Mouse (Mus musculus) kidney, adult 11 months (tissue): ENCODE measurements around the gene Csrp3.

Source experiments
- DNase-seq: peaks from one replicate; pipeline ENCODE4 v3.0.0; 2022

Csrp3 gene

DNA sequence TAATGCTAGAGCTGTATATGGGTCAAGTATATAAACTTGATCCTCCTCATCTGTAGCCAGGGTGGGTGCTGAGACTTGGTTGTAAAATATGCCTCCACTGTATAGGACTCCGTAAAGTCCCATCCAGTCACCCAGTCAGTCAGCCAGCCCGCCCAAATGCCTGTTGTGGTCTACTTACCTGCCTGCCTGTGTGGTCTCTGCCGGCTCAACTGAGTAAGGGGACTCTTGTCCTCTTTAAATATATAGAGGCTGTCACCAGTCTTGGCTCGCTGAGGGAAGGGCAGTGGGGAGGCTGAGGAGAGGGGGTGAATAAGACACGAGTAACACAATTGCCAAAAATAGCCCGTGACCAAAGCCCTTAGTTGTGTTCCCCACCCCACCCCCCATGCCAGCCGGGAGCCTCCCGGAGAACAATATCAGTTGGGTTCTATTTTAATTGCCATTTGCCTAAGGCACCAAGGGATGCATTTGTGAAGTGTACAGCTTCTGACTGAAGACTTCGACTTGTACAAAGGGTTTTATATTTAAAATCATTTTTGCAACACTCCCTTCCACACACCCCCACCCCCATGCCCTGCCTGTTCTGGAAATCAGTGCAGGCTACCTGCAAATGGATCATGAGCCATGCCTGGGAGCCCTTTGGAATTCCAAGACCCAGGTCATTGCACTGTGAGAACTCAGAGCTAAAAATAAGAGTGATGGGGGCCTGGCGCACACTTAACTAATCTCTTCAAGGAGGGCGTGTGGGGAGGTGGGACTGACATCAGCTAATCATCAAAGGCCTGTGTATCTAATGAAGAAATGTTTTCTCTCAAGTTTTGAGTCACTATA, at the start of gene Csrp3:
Csrp3 (minus strand) TSS at position 214 of the 831 bp plus-strand sequence.
- no peak for DNase-seq

DNA sequence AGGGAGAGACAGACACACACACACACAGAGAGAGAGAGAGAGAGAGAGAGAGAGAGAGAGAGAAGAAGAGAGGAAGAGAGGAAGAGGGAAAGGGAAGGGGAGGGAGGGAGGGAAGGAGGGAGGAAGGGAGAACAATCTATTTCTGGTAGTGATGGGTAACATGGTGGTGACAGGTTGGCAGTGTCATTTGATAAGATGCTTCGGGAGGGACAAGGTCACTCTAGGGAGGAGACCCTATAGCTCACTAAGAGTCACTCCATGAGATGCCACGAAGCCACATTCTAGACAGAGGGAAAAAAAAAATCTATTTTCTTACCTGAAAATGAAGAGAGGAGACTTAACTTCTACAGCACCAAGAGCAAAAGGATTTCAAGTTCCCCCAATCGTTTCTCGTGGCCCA, 48.2 kb upstream of the Csrp3 start:
- no peak for DNase-seq

DNA sequence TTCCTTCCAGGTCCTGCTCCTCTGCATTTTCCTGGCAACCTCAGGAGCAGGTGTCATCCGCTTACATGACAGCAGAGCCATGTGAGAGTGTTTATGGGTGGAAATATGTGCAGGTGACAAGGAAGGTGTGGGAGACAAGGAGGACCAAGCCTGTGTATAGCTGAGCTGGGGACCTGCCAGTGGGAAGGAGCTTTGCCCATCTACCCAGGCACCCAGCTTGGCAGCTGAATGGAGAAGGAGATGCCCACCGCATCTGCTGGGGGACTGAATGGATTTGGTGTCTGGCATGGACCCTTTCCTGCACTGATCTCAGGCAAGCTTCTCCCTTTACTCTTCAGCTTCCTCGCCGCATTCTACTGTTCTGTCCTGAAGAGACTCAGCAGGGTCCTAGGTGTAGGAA, 47.6 kb upstream of the Csrp3 start:
- no peak for DNase-seq

DNA sequence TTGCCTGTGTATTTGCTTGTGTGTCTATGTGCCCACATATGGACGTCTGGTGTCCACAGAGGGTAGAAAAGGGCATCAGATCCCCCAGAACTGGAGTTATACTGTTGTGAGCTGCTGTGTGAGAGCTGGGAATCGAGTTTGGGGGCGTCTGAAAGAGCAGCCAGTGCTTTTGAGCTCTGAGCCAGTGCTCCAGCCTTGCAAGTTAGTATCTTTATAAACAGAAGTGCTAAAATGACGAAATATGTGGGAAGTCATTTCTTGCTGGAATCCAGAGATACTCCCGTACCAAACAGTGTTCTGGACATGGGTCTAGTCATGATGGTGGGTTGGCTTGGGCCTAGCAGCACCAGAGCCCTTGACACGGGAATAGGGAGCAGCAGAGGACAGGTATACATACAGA, 46.9 kb upstream of the Csrp3 start:
- no peak for DNase-seq

DNA sequence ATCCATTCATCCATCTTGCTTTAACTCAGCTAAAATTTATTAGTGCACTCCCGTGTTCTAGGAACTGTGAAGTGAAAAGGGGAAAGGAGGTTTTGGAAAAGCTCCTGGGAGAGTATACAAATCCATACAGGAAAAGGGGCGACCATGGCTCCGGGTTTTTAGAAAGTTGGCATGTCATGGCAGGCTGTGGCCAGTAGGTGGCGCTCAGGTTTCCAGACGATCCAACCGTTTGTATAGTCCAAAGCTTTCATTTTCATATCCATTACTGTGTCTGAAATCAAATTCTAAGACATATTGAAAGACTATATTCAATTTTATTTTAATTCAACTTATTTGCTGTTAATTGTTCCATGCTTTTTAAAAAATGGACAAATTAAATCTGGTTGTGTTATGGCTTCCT, 46.3 kb upstream of the Csrp3 start:
- DNase-seq: peak; percentile 21

DNA sequence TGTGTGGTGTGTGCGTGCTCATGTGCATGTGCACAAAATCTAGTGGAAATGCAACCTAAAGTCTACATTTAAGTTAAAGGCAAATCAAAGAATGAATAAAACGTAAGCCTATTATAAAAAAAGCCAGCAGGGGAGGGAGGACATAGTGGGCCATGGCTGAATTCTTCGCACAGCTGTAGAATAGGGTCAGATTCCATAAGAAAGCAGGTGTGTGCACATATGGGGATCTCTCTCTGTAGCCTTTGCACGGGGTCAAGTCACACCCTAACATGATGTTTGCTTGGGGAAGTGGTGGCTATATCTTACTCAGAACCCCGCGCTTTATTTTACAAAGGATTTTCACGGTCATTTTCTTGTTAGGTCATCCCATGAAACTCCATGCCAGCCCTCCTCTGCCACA, 45.3 kb upstream of the Csrp3 start:
- DNase-seq: no peak

DNA sequence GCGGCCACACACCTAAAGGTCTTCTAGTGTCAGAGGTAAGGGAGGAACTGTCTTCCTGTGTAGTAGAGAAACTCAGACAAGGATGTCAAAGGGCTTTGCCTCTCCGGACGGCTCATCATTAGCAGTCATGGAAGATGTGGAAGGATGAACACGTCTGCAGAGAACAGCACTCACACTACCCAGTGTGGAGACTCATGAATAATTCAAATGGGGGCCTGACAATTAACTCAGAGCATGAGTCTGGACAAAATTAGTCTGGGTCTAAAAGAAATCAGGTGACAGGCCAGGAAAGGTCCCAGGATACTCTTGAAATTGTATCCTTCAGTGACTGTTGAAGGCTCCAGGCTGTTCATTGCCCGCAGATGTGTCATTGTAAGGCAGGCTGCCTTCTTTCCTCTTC, 43.2 kb upstream of the Csrp3 start:
- DNase-seq: no peak

DNA sequence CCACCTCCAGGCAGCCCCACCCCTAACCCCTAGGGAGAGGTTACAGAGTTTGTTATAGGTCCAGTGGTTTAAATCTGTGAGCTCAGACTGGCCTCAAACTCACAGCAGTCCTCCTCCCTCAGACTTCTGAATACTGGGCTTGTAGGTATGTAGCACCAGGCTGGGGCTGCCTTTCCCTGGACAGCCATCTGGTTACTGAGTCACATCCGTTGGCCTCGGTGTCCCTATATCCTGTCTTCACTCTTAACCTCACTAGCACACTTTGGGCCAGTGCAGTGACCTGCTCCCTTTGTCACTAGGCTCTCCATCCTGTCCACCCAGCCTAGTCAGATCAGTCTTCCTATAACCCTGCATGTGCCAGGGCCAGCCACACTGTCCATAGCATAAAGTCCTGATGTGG, 40.9 kb upstream of the Csrp3 start:
- no peak for DNase-seq

DNA sequence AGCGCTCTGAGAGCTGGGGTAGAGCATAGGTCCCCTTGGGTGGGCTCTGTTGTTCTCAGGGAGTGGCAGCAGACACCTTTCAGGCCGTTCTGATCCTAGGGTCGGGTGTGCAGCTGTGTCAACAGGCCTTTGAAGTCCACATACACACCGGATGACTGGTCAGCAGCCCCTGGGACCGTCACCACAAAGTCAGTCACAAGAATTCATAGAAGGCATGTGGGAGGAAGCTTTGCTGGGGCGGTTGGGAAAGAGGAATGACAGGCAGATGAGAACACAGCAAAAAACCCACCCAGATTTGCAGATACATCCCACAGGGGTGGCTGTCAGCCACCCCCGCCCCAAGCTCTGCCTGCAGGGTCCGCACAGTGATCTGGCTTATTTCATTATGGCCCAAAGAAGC, 40.1 kb upstream of the Csrp3 start:
- DNase-seq: no peak

DNA sequence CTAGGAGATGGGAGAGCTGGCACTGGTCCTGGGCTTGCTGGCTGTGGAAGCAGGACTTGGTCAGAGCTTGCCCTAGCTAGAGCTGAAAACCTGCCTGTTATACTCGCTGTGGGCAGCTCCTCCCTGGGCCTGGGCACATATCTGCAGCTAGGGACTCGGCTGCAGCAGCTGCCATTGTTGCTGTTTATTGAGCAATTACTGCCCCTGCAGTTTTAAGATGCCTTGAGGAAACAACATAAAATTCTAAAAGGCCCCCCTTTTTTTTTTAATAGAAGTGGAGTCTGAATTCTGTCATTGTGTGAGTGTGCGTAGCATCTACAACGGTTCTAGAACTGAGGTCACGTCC, 36.4 kb upstream of the Csrp3 start:
- no peak for DNase-seq

DNA sequence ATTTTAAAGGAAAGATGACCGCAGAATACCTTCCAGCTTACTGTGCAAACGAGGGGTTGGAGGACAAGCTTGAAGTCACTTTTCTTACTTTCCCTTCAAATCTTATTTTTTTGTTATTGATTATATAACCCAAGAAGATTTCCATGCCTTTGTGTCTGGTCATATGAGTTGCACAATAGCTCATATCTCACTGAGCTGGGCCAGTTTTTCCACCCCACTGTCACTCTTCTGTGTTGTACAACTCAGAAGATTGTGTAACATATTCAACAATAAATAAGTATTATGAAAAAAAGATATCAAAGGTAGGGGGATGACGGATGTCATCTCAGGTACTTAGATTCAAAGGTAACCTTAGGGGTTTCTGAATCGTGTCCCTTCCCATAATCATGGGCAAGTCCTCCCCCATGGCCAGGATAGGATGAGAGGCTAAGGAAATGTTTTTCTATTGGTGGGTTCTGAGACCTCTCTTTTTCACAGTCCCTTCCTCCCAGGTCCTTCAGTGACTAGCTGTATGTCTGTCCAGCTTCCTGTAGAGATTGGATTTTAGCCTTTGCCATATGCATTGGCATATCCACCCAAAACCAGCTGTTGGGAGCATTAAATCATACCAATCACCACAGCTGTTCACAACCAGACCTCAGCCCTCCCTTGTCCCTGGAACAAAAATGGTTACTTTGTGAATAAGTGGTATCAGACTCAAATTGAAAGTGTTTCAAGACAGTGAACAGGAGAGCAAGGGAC, 35.9 kb upstream of the Csrp3 start:
- DNase-seq: no peak

DNA sequence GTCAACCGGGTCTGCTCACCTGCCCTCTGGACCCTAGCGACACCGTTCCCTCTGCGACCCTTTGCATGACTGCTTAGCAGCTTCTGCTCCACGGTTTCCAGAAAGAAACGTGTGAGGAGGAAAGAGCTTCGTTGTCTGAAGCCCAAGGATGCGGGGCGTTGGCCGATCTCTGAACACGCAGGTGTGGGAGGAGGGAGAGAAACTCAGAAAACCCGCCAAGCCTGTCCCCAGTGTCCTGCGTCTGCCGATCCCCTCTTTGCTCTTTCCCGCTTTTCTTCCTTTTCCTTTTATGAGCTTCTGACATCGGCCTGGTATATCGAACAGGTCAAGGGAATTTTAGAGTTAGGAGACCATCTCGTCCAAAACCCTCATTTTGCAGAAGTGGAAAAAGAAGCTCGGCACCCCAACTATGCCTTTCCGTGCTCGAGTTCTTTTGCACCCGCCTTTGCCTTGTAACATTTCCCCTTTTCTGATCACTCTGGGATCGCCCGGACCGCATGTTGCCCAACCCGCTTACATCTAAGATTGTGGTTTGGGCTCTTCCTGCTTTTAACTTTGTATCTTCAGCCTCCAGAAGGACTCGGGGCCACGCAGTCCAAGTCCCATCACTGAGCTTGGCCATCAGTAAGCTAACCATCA, 34.3 kb upstream of the Csrp3 start:
- DNase-seq: no peak

DNA sequence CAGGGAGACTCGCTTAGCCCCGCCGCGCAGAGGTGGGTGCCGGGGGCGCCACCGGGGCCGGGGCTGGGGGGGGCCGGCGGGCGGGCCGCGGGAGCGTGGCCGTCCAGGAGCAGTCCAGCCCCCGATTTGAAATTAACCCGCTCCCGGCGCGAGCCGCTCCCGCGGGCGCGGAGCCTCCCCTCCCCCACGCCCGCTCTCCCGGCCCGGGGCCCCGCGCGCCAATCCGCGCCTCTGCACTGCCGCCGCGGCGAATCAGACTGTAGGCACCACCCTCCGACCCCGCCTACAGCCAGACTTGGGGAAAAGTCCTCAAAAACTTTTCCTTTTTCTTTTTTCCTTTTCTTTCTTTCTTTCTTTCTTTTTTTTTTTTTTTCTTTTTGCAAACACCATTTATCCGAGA, 33.7 kb upstream of the Csrp3 start, which contains the start of gene E2f8:
E2f8 (minus strand) TSS at position 111 of the 400 bp plus-strand sequence.
- peak; percentile 61 for DNase-seq

DNA sequence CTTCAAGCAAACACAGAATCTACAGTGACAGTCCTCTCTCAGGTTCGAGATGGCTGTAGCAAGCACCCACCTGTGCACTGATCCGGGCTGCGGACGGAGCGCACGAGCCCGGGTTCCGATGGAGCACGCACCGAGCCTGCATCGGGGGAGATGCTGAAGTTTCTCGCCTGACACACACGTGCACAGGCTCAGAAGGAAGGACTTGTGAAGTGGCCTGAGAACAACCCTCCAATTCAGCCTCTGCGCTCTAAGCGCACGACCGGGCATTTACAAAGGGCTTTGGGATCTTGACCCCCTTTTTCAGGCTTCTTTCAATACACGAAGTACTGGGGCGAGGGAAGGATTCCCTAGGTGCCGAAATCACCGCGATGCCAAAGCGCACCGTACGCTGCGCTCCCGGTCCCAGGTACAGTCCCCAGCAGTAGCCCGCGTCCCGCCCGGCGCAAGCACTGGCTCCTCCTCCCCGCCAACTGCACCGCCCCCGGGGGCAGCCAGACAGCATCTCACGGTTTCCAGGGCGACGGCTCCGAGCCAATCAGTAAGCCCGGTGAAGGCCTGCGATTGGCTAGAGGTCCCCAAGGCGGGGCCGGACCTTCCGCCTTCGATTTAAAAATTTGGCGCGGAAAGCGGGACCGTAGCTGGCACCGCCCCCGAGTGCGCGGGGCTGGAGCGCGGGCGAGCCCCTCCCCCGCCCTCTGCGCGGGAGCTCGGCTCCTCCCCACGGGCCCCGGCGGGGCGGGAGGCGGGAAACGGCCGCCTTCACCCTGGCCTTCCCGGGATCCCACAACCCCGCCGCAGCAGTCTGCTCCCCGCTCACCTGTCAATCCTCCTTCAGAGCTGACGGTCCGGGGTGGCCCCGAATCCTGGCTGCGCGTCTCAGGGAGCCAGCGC, 33.0 kb upstream of the Csrp3 start:
- peak; percentile 94 for DNase-seq

DNA sequence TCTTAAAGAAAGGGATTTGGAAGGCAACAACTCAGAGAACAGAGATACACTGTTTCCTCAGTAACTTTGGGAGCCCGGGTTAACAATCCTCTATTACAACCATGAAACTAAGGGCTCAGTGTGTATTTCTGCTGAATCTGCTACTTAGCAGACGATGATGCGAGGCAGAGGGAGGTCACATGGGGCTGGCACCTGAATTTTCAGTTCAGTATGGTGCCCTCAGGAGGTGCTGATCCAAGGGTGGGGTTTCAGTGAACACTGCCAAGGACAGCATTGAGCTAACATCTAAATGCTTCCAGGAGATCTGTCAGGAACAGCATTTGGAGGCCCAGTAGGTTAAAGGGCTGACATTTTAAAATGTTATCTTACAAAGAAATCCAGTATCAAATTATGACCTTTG, 31.7 kb upstream of the Csrp3 start:
- DNase-seq: no peak

DNA sequence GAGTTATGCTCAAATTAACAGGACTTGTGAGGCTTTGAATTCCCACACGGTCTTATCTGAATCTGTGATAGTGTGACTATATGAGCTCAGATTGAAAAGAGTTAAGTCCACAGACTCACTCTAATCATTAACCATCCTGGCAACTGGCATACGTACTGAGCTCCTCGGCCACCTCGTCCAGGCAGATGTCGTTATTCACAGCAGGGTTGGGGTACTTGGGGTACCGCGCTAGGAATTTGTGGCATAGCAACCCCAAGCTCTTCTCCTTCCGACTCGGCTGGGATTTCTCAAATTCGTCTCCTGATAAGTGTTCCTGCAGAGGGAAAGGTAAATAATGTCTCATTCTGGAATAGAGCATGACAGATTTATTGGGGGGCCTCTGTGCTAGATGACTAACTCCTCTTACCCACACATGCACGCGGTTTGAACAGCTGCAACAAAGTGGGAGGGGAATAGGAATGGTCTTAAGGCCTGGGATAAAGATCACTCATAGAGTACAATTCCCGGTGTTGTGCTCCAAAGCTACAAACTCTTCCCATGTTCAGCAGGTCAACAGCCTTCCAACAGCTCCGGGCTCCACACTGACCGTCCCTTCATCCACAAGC, 30.1 kb upstream of the Csrp3 start:
- DNase-seq: no peak

DNA sequence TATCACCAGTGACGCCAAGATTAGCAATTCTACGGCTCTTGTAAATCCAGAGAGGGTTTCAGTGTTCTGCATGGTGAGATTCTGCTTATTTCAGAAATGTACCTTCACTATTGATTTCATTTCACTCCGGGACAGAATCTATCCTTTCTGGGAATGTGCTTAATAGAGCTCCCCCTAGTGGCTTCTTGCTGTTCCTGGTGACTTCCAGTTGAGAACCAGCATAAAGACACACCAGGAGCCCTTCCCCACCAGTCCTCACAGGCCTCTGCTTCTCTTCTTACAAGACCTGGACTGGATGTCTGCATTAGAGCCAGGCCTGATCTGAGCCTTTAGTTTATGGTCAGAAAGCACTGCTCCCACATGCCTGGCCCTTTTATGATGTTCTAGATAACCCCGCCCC, 28.7 kb upstream of the Csrp3 start:
- peak; percentile 22 for DNase-seq

DNA sequence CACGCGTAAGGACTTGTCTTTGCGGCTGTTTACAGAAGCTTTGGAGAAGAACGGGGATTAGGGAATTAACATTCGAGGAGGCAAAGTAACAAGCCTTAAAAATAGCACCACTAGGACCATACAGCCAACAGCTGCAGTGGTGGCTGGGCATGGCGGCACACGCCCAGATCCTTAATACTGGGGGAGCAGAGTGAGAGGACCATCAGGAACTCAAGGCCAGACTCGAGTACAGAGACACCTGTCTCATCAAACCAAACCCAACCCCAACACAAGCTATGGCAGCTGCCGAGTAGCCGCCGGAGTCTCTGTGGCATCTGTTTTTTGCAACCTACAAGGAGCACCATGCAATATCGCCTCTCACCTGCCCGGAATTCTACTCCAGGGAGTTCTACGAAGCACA, 27.3 kb upstream of the Csrp3 start:
- no peak for DNase-seq

DNA sequence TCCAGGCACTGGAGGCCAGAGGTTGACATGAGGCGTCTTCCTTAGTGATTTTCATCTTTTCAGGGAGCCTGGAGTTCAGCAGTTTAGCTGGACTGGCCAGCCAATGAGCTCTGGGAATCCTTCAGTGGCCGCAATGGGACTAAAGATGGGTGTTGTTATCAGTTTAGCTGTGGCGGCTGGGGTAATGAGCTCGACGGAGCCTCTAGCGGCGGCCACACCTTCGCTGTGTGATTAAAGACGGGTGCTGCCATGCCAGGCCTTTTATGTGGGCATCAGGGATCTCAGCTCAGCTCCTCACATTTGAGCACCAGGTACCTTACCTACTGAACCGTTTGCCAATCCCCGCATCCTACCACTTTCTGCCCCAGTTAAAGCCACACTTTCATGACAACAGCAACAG, 23.5 kb upstream of the Csrp3 start:
- DNase-seq: no peak

DNA sequence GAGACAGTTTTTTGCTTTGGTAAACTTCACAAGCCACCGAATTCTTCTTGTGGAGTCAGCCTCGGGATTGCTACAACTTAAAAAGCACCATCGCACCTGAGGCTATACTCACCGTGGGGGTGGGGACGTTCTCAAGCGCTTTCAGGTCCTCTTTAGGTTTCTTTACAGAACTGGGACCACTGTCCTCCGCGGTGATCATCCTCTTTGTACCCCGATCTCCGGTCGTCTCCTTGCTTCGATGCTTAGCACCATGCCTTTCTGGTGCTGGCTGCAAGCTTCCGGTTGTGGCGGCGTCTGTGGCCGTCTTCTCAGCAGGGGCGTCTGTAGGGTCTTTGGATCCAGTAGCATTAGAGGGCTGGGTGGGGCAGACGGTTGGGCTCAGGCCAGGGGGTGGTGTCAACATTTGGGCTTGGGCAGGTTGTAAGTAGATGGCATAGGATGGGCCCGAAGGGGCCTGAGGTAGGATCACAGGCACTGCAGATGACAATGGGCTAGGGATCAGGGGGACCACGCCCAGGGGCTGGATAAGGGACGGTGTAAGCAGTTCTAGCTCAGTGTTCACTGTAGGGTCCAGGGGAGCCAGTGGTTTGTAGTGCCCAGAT, 22.8 kb upstream of the Csrp3 start:
- no peak for DNase-seq

DNA sequence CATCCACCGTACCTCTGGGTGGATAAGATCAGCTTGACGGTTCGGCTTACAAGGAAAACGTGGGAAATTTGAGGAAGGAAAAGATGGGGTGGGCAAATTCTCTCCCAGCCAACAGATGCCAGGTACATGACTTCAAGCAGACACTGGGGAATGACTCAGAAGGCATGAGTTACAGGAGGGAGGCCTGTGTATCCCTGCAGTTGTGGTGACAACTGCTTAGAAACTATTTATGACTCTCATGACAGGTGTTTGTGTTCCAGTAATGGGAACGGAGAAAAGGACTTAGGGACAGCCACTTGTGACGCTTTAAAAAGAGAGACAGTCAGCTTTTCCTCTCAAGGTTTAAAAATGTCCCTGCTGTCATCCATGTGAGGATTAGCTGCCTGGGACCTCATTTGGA, 22.3 kb upstream of the Csrp3 start:
- DNase-seq: no peak

DNA sequence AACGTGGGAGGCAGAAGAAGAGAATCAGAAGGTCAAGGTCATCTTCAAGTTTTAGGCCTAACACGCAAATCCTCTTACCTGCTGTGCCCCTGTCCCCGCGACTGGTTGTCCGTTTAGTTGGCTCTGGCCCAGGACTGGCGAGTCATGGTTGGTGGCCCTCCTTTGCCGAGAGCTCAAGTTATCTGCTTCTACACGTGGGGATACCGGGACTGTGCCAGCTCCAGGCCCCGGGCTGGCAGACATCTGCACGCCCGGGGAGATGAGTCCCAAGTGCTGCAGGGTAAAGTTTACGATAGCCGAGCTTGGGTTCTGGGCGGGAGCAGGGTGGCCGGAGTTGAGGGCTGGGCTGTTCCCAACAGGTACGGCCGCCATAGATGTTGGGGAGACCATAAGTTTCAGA, 19.7 kb upstream of the Csrp3 start:
- no peak for DNase-seq
